Mouse (Mus musculus) ovary, postnatal 36 days (tissue): ENCODE data around the gene Rrm1.
"Not testable (repeated sequence)": the region's sequence is repeated elsewhere in the genome, so short reads cannot be mapped to it uniquely, and the experiment has no call there.

Experiments
- DNase-seq: peaks from one replicate; pipeline ENCODE4 v3.0.0; 2022; ENCODE audit warnings: low spot score, mixed read lengths

Rrm1 gene

GRCm38 (mm10) chr7:102441657-102442391 lies at the start of gene Rrm1:
TSS of gene Rrm1 (plus strand) at chr7:102441695.
- peak; percentile 91 for DNase-seq

GRCm38 (mm10) chr7:102393898-102394297 lies 47.6 kb upstream of the Rrm1 start:
- DNase-seq: no peak

- no peak for DNase-seq
Observed at GRCm38 (mm10) chr7:102395894-102396293, 45.6 kb upstream of the Rrm1 start.

GRCm38 (mm10) chr7:102396331-102396730 lies 45.2 kb upstream of the Rrm1 start:
- no peak for DNase-seq

GRCm38 (mm10) chr7:102399180-102399731 lies 42.2 kb upstream of the Rrm1 start:
- DNase-seq: no peak

GRCm38 (mm10) chr7:102404118-102404517 lies 37.4 kb upstream of the Rrm1 start:
- DNase-seq: no peak

GRCm38 (mm10) chr7:102407440-102407839 lies 34.1 kb upstream of the Rrm1 start:
- DNase-seq: no peak

GRCm38 (mm10) chr7:102415272-102415671 lies 26.2 kb upstream of the Rrm1 start:
- not testable (repeated sequence) for DNase-seq

GRCm38 (mm10) chr7:102415841-102416240 lies 25.7 kb upstream of the Rrm1 start:
- no peak for DNase-seq

GRCm38 (mm10) chr7:102417398-102417797 lies 24.1 kb upstream of the Rrm1 start:
- DNase-seq: peak; percentile 24

GRCm38 (mm10) chr7:102422036-102422435 lies 19.5 kb upstream of the Rrm1 start:
- DNase-seq: no peak

GRCm38 (mm10) chr7:102425933-102426685 lies 15.4 kb upstream of the Rrm1 start:
- DNase-seq: no peak

- DNase-seq: no peak
Observed at GRCm38 (mm10) chr7:102434344-102434743, 7.2 kb upstream of the Rrm1 start.

- no peak for DNase-seq
Observed at GRCm38 (mm10) chr7:102440822-102441656, 456 bp upstream of the Rrm1 start.

GRCm38 (mm10) chr7:102442432-102442831 lies 937 bp downstream of the Rrm1 start:
- DNase-seq: no peak

GRCm38 (mm10) chr7:102444301-102444700 lies 2.8 kb downstream of the Rrm1 start:
- DNase-seq: no peak

GRCm38 (mm10) chr7:102446438-102446837 lies 4.9 kb downstream of the Rrm1 start:
- no peak for DNase-seq

- DNase-seq: no peak
Observed at GRCm38 (mm10) chr7:102458618-102459380, 17.3 kb downstream of the Rrm1 start.

- no peak for DNase-seq
Observed at GRCm38 (mm10) chr7:102467566-102467965, 26.1 kb downstream of the Rrm1 start.

GRCm38 (mm10) chr7:102472675-102473074 lies 31.2 kb downstream of the Rrm1 start:
- no peak for DNase-seq

- DNase-seq: no peak
Observed at GRCm38 (mm10) chr7:102476601-102477000, 35.1 kb downstream of the Rrm1 start.
